Mouse (Mus musculus) neural tube, embryonic 15.5 days (tissue): Measurements from ENCODE around the gene Rpl27a. TPM values are rescaled to one million over a fixed set of nuclear protein-coding genes. Genes with fewer than 3 reads are reported as not detected.
A peak's percentile ranks its signal among the peaks of the same experiment; 100 is the strongest.

Experiments used
- ATAC-seq: fragments of 200-750 bp; cut with Nextera tagmentation; 2 replicates; pipeline ENCODE4 v1.8.0; 2017; ENCODE audit warnings: mild to moderate bottlenecking, moderate TSS enrichment, moderate library complexity; ENCODE audit not compliant: low FRiP score
- H3K27ac ChIP-seq: fragments of 300-500 bp; sonication (generic); replicated peaks from 2 replicates; pipeline ENCODE4 v1.5.1; 2015; ENCODE audit warnings: mild to moderate bottlenecking, inconsistent platforms
- H3K27me3 ChIP-seq: fragments of 300-500 bp; sonication (generic); replicated peaks from 2 replicates; pipeline ENCODE4 v1.6.1; 2015; ENCODE audit warnings: inconsistent platforms
- H3K36me3 ChIP-seq: fragments of 300-500 bp; sonication (generic); 2 replicates; pipeline ENCODE4 v1.6.1; 2015; ENCODE audit warnings: inconsistent platforms
- H3K4me1 ChIP-seq: fragments of 300-500 bp; sonication (generic); 2 replicates; pipeline ENCODE4 v1.6.1; 2015; ENCODE audit warnings: inconsistent platforms
- H3K4me2 ChIP-seq: fragments of 300-500 bp; sonication (generic); 2 replicates; pipeline ENCODE4 v1.6.1; 2015; ENCODE audit warnings: inconsistent platforms, mild to moderate bottlenecking, moderate library complexity
- H3K4me3 ChIP-seq: fragments of 300-500 bp; sonication (generic); replicated peaks from 2 replicates; pipeline ENCODE4 v1.5.1; 2015; ENCODE audit warnings: mild to moderate bottlenecking, inconsistent platforms
- H3K9ac ChIP-seq: fragments of 300-500 bp; sonication (generic); replicated peaks from 2 replicates; pipeline ENCODE4 v1.6.1; 2015; ENCODE audit warnings: mild to moderate bottlenecking, inconsistent platforms
- H3K9me3 ChIP-seq: fragments of 300-500 bp; sonication (generic); replicated peaks from 2 replicates; pipeline ENCODE4 v1.6.1; 2016; ENCODE audit warnings: inconsistent platforms
- WGBS: fragments of 180-500 bp; shearing (Covaris S2); methylation state at CpG from one replicate; pipeline ENCODE4 v1.1.7; 2015; ENCODE audit warnings: mixed read lengths; 5-methylcytosine and 5-hydroxymethylcytosine counted together
- polyA plus RNA-seq: library from polyadenylated mRNA; unstranded; fragments of >200 nt; fragmentation: Nextera tagmentation; extraction: Ambion mirVana; gene quantifications from 2 replicates; pipeline ENCODE4 v1.2.1, GENCODE M21; 2015

Rpl27a gene
- polyA plus RNA-seq, 1 experiment from 2014 or later, result 81.6 TPM

DNA sequence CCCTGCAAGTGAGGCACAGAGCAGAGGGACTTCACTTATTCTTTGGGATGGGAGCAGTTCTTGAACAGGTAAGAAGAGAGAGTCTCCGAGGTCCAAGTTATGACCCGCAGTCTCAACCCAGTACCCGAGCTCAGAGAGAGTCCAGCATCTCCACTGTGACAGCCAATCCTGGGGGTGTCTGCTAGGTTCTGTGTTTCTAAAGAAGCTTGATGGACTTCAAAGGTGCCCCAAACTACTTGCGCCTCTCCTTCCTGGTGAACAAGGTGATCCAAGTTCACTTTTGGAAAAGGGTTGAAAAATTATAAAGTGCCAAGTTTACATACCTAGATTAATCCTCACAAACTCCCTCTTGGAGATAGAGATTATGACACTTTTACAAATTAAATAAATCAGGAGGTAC lies 10.9 kb upstream of the Rpl27a start, which contains the start of gene Trim66:
TSS of gene Trim66 (minus strand) at position 101 of the 400 bp plus-strand sequence.
- peak within 1 kb of the TSS; percentile 24; the same call in 1 of the 2 replicates for H3K9ac ChIP-seq
- H3K27ac ChIP-seq, result 0 out of 2 replicates have a peak within 1 kb of the TSS, but pooled peaks have one; percentile 9
- H3K4me1 ChIP-seq, result peaks cover 8% of the 10 kb centered on the region
- 98% methylated on average over 4 of the region's 4 CpGs for WGBS
- no peaks in the 10 kb centered on the region for H3K9me3 ChIP-seq
- ATAC-seq, result no peak
- no peaks in the 10 kb centered on the region for H3K27me3 ChIP-seq
- H3K36me3 ChIP-seq, result no peaks in the 10 kb centered on the region
- peak within 1 kb of the TSS; percentile 9; the same call in 1 of the 2 replicates for H3K4me2 ChIP-seq
- no peak within 1 kb of the TSS for H3K4me3 ChIP-seq

DNA sequence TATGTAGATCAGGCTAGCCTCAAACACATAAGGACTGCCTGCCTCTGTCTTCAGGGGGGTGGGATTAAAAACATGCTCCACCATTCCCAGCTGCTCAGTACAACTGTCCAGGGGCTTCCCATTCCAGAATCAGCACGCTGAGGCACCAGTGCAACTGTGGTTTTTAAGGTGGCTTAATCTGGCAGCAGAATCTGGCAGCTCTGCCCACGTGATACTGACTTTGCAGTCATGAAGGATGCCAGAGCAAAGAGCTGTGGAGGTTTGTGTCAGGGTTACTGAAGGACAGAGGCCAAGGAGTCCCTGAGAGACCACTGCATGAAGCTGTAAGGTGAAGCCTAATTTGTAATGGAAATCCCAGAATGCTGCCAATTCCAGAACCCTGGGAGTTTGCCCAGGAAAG lies 8.1 kb upstream of the Rpl27a start:
- no peak for ATAC-seq
- H3K4me1 ChIP-seq, result peaks cover 8% of the 10 kb centered on the region
- no peak overlapping the region for H3K27ac ChIP-seq
- no peak overlapping the region for H3K4me2 ChIP-seq
- no peaks in the 10 kb centered on the region for H3K36me3 ChIP-seq
- 75% methylated on average over 2 of the region's 2 CpGs for WGBS
- H3K27me3 ChIP-seq, result no peaks in the 10 kb centered on the region
- H3K9ac ChIP-seq, result no peak overlapping the region
- no peak overlapping the region for H3K4me3 ChIP-seq
- no peaks in the 10 kb centered on the region for H3K9me3 ChIP-seq

DNA sequence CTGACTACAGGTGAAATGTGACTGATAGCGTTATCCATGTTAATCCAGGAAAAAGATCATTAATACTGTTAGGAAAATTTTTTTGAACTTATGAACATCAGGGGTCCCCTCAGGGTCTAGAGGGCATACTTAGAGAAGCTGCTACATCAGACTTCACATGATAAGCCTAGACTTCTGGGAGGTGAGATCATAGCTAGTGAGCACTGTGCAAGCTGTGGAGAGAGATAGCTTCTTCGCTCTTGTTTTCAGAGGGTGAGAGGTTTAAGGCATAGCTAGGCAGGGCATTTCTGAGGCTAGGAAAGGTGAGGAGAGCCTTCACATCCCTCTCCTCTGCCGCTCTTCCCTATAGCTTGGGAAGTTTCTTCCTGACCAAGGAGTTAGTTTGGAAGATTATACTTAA lies 7.1 kb upstream of the Rpl27a start:
- H3K27me3 ChIP-seq, result no peaks in the 10 kb centered on the region
- H3K4me3 ChIP-seq, result no peak overlapping the region
- no peak overlapping the region for H3K9ac ChIP-seq
- H3K9me3 ChIP-seq, result no peaks in the 10 kb centered on the region
- WGBS, result 96% methylated on average over 3 of the region's 3 CpGs
- H3K27ac ChIP-seq, result no peak overlapping the region
- peaks cover 7% of the 10 kb centered on the region for H3K4me1 ChIP-seq
- ATAC-seq, result no peak
- H3K4me2 ChIP-seq, result no peak overlapping the region
- H3K36me3 ChIP-seq, result no peaks in the 10 kb centered on the region

DNA sequence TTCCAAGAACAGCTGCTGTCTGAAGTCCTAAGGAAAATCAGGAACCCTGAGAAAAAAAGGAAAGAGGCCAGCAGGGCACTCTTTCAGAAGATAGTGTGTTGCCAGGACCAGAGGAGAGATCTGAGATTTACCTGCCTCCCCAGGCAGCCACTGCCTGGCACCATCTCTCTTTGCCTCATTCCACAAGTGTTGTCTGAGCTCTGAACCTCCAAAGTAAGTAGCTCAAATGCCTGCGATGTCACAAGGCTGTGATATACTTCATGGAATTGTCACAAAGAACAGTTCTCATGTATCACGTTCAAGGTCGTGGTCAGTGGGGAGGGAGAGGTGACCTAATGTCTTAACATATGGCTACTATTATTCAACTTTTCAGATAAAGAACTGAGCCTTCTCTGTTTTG lies 2.4 kb upstream of the Rpl27a start:
- Histone ChIP-seq H3K4me1 (peaks cover 27% of the 10 kb centered on the region), H3K36me3 (peaks cover 8% of the 10 kb centered on the region), H3K9me3 (no peaks in the 10 kb centered on the region), H3K9ac (no peak overlapping the region), H3K4me3 (no peak overlapping the region), H3K4me2 (no peak overlapping the region), H3K27me3 (no peaks in the 10 kb centered on the region), H3K27ac (no peak overlapping the region)
- WGBS, result 87% methylated on average over 3 of the region's 3 CpGs
- ATAC-seq, result no peak

DNA sequence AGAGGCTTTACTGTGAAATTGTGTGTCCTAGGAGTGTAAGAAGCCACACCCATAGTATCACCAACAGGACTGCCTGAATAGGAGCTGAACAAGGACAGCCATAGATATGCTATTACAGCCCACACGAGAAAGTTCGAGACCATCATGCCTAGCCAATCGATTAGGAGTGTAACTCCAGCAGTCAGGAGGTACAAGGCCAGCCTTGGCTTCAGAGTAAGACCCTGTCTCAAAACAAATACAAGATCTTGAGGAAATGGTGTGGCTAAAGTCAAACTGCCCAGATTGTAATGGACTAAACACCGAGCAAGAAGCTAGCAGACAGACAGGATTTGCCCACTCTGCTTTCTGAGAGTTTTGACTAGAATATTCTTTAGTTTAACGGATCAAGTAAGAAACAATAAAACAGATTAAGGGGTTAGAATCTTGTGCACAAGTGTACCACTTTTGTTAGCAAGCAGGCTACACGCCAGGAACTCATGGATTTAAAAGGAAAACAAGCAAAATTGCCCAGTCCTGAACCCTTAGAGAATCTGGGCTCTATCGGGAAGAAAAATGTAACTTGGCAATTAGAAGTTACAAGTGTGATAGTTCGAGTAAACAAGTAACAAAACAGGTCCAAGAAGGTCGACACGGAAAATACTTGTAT lies 788 bp upstream of the Rpl27a start:
- Histone ChIP-seq H3K27me3 (no peaks in the 10 kb centered on the region), H3K36me3 (peaks cover 23% of the 10 kb centered on the region), H3K27ac (peak overlapping the region; percentile 98), H3K4me3 (peak overlapping the region; percentile 99), H3K9ac (peak overlapping the region; percentile 98), H3K4me1 (peaks cover 32% of the 10 kb centered on the region), H3K4me2 (peak overlapping the region; percentile 65), H3K9me3 (no peaks in the 10 kb centered on the region)
- WGBS, result 16% methylated on average over 10 of the region's 10 CpGs
- peak; percentile 1; the same call in 1 of the 2 replicates for ATAC-seq

DNA sequence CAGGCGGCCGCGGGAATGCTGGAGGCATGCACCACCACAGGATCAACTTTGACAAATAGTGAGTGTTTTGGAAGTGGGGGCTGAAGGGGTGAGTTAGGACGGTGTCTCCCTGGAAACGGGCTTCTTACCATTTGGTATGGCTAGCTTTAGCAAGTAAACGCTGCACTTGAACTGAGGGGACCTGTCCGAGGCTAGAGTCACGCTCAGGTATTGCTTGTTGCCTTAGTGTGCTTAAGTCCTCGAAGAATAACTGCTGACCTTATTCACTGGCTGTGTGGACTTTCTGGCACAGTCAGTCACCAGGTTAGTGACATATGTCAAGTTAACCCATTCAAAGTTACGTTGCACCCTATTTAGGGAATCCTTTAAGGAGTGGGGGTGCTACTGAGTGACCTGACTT lies 989 bp downstream of the Rpl27a start:
- Histone ChIP-seq H3K4me1 (peaks cover 32% of the 10 kb centered on the region), H3K9me3 (no peaks in the 10 kb centered on the region), H3K4me2 (peak overlapping the region; percentile 95), H3K27ac (peak overlapping the region; percentile 98), H3K4me3 (peak overlapping the region; percentile 99), H3K36me3 (peaks cover 40% of the 10 kb centered on the region), H3K27me3 (no peaks in the 10 kb centered on the region), H3K9ac (peak overlapping the region; percentile 98)
- WGBS, result 4% methylated on average over 10 of the region's 10 CpGs
- ATAC-seq, result no peak

DNA sequence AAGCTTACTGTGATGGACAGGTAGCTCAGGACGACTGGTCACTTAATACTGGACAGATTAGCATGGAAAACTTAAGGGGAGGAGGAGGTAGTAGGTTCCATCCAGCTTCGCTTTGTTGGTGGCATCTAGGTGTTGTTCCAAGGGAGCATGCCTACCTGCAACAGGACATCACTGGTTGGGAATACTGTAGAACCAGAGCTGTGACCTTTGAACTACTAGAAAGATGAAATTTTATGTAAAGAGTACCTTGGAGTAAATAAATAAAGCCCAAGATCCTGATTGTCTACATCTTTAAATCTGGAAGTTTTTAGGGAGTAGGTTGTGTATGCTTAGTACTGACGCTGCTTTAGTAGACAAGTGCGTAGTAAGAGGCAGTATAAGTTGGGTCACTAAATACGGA lies 3.1 kb downstream of the Rpl27a start:
- Histone ChIP-seq H3K4me1 (peaks cover 32% of the 10 kb centered on the region), H3K36me3 (peaks cover 59% of the 10 kb centered on the region), H3K4me3 (no peak overlapping the region), H3K9me3 (no peaks in the 10 kb centered on the region), H3K27me3 (no peaks in the 10 kb centered on the region), H3K27ac (no peak overlapping the region), H3K4me2 (no peak overlapping the region), H3K9ac (no peak overlapping the region)
- ATAC-seq, result no peak
- 84% methylated on average over 5 of the region's 5 CpGs for WGBS

DNA sequence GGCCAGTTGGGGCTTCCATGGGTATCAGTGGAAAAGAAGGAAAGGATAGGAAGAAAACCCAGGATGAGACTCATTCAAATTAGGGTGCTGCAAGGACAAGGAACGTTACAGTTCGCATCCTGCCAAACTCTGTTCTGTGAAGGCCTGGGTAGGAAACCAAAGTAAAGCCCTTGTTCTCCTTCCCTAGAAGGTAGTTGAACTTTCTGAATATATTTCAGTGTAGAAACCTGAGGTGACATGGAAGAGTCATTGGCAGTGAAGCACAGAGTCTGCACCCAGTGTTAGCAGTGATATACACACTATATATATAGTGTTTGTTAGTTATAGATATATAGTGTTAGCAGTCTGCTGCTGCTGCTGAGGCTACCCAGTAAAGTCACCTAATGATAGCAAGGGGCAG lies 4.4 kb downstream of the Rpl27a start:
- Histone ChIP-seq H3K36me3 (peaks cover 59% of the 10 kb centered on the region), H3K4me1 (peaks cover 23% of the 10 kb centered on the region), H3K4me2 (no peak overlapping the region), H3K9me3 (no peaks in the 10 kb centered on the region), H3K27ac (no peak overlapping the region), H3K9ac (no peak overlapping the region), H3K27me3 (no peaks in the 10 kb centered on the region), H3K4me3 (no peak overlapping the region)
- no peak for ATAC-seq
- 66% methylated on average over 2 of the region's 2 CpGs for WGBS

DNA sequence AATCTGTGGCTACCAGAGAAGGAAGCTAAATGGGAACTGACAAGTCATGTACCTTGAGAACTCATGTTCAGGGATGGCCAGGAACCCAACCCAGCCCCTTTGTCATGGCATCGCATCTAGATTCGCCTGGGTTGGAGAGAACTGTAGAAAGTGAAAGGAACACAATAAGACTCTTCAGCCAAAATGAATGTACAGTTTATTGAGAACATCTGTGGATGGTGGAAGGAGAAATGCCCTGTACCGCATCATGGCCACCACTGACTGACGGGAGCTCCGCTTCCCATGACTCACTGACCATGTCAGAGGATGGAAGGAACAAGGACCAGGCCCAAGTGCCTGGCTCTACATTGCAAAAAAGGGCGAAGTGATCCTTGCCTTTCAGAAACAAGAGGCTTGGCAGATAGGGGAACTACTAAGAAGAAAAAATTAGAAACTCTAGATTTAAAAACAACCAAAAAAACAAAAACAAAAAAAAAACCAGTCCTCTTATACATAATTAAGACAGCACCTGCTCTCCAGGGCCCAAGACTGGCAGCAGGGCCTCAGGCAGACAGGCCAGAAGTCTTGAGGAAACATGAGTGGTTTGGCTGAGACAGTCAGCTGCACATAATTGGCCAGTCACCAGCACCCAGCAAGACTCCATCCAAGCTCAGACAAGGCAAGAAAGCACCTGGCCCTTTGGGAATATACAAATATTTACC lies 4.9 kb downstream of the Rpl27a start:
- Histone ChIP-seq H3K4me2 (no peak overlapping the region), H3K27me3 (no peaks in the 10 kb centered on the region), H3K9ac (no peak overlapping the region), H3K4me3 (no peak overlapping the region), H3K27ac (no peak overlapping the region), H3K4me1 (peaks cover 23% of the 10 kb centered on the region), H3K36me3 (peaks cover 59% of the 10 kb centered on the region), H3K9me3 (no peaks in the 10 kb centered on the region)
- whole genome bisulfite sequencing, result 68% methylated on average over 6 of the region's 6 CpGs
- ATAC-seq, result no peak

DNA sequence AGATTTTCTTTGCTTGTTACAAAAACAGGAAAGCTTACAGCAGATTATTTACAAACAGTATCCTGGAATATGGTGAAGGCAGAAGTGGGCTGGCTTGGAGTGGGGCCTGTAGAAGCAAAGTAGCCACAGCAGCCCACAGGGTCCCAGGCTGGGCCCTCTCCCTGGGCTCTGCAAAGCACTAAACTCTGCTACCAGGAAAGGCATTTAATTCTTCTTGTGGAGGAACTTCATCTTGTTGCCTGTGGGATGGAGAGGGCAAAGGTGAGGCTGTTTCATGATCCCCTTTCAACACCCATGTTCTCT lies 5.4 kb downstream of the Rpl27a start:
- Histone ChIP-seq H3K27ac (no peak overlapping the region), H3K4me3 (no peak overlapping the region), H3K27me3 (no peaks in the 10 kb centered on the region), H3K4me2 (no peak overlapping the region), H3K9ac (no peak overlapping the region), H3K4me1 (peaks cover 23% of the 10 kb centered on the region), H3K9me3 (no peaks in the 10 kb centered on the region), H3K36me3 (peaks cover 59% of the 10 kb centered on the region)
- ATAC-seq, result no peak

DNA sequence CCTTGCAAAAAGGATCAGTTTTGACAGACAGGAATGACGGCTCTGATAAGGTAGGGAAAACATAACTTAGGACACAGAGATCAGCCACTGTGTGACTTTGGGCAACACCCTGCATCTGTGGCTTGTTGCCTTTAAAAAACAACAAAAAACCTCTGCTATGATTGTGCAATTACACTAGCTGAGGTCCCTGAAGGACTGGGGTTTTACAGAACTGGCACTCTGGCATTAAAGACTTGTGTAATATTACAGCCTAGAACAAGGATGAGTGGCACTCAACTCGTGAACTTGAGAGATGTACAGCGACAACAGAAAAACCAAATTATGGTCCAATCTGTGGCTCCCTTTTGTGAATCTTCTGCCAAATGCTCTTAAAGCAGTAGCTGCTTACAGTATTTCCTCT lies 5.8 kb downstream of the Rpl27a start:
- Histone ChIP-seq H3K4me2 (no peak overlapping the region), H3K9me3 (no peaks in the 10 kb centered on the region), H3K4me3 (no peak overlapping the region), H3K36me3 (peaks cover 59% of the 10 kb centered on the region), H3K27me3 (no peaks in the 10 kb centered on the region), H3K27ac (peak overlapping the region; percentile 35; the same call in 1 of the 2 replicates), H3K9ac (no peak overlapping the region), H3K4me1 (peaks cover 22% of the 10 kb centered on the region)
- no peak for ATAC-seq
- WGBS, result 90% methylated on average over 3 of the region's 3 CpGs
